Mouse (Mus musculus) ES-E14 (cell line): ENCODE measurements around the gene Dph2.

Source experiments
- CHD2 ChIP-seq: IDR thresholded peaks from 2 replicates; pipeline ENCODE4 v1.6.1; 2014; ENCODE audit warnings: mild to moderate bottlenecking, low read depth, low read length, inconsistent platforms
- MAFK ChIP-seq: IDR thresholded peaks from 2 replicates; pipeline ENCODE4 v1.6.1; 2014; ENCODE audit warnings: mild to moderate bottlenecking, low read depth, low read length, inconsistent platforms; ENCODE audit not compliant: insufficient read depth
- ZC3H11A ChIP-seq: IDR thresholded peaks from 2 replicates; pipeline ENCODE4 v1.6.1; 2012; ENCODE audit warnings: low read depth, mild to moderate bottlenecking, inconsistent platforms, low read length, borderline replicate concordance

DNA sequence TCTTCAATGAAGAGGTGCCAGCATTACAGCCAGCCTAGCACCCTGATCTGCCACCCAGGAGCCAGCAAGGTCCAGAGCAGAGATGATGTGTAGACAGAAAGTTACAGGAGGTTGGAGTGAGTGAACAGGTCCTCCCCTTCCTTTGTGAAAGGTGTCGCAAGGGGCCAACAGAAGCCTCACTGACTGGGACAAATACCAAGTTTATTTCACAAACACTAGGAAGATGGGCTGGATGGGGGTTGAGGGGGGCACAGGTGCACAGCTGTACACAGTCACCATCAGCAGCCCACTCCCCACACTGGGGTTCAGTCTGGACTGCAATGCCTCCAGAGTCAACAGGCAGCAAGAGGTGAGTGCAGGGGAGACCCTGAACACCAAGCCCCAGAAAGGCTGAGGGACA lies 7.7 kb downstream of the Dph2 start:
- TF ChIP-seq ZC3H11A (no peak), CHD2 (no peak), MAFK (no peak)
